Mouse (Mus musculus) bone marrow macrophage, adult 2 months (primary cell): ENCODE measurements around the gene Nod1. TPM values are rescaled to one million over a fixed set of nuclear protein-coding genes. Genes with fewer than 3 reads are reported as not detected.

Source experiments
- H3K27ac ChIP-seq: 2 replicates; pipeline ENCODE4 v1.5.1; 2012; ENCODE audit warnings: low read depth, low read length; ENCODE audit not compliant: insufficient read depth
- H3K4me1 ChIP-seq: 2 replicates; pipeline ENCODE4 v1.6.1; 2012; ENCODE audit warnings: low read length; ENCODE audit not compliant: control insufficient read depth, insufficient read depth
- H3K4me3 ChIP-seq: 2 replicates; pipeline ENCODE4 v1.5.1; 2012; ENCODE audit warnings: mild to moderate bottlenecking, low read length, moderate library complexity; ENCODE audit not compliant: insufficient read depth
- CTCF ChIP-seq: IDR thresholded peaks from 2 replicates; pipeline ENCODE4 v1.5.1; 2012; ENCODE audit warnings: low read depth, mild to moderate bottlenecking, low read length, moderate library complexity
- POLR2A ChIP-seq: IDR thresholded peaks from 2 replicates; pipeline ENCODE4 v1.6.1; 2012; ENCODE audit warnings: mild to moderate bottlenecking, low read depth, low read length, borderline replicate concordance
- polyA plus RNA-seq: library from polyadenylated mRNA; stranded (reverse); fragments of >200 nt; gene quantifications from 2 replicates; pipeline ENCODE4 v1.2.4, GENCODE M21; 2012; ENCODE audit not compliant: missing spikeins, insufficient read depth, insufficient read length

Nod1 gene
- polyA plus RNA-seq, 1 experiment, result 23.9 TPM

DNA sequence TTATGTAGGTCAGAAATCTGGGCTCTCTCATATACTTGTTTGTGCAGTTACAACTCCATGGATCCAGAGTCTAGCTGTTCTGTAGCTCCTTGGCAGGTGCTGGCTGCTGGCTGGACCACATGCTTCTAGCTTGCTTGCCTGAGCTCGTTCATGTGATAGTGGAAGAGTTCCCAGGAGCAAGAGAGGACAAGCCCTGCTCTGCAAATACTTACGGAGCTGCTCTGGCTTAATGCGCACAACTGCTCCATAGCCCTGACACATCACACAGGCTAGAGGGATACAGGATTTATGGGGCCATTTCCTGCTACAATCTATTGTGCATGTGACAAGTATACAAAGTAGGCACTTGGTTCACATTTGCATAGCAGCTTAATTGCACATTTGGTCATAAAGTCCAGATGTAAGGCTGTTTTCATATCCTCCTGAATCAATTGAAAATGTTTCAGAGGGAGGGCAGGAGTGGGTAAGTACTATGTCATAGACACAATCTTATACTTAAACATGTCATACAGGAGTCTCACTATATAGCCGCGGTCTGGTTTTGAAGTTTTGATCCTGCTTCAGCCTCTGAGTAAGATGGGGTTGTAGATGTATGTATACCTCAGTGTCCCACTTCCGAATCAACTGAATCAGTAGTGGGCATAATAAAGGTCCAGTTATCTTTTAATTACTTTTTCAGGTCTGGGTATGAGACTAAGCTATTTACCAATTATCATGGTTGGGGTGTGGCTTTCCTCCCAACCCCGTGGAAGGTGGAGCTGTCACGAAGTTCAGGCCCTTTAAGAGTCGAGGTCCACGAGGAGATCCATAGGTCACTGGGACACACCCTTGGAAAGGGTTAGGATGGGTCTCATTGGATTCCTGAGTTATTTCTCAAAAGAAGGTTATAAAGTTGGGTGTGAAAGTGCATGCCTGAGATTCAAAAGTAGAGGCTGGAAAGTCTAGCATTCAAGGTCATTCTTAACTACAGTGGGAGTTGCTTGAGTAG lies 66.1 kb downstream of the Nod1 start:
- TF ChIP-seq POLR2A (no peak), CTCF (no peak)
- no peak overlapping the region for H3K4me3 ChIP-seq
- no peak overlapping the region for H3K27ac ChIP-seq
- H3K4me1 ChIP-seq, result peaks cover 2% of the 10 kb centered on the region; the same call in 1 of the 2 replicates

DNA sequence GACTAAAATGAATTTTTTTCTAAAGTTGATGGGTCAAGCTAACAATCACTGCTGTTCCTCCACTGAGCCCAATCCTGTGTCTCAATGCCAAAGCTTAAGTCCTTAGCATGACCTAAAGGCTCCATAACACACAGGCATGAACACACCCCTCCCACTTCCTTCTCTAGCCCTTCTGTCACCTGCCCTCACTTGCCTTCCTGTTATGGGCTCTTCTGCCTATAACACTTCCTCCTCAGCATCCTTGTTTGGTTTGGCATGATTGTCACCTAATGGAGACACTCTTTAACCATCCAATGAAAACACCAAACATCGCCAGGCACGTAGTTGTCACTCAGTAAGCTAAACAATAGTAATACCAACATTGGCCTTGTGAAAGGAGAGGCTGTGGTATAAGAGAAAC lies 69.9 kb downstream of the Nod1 start:
- H3K4me3 ChIP-seq, result no peak overlapping the region
- H3K4me1 ChIP-seq, result peaks cover 2% of the 10 kb centered on the region; the same call in 1 of the 2 replicates
- no peak overlapping the region for H3K27ac ChIP-seq
- no peak for TF ChIP-seq POLR2A
- TF ChIP-seq CTCF, result no peak

DNA sequence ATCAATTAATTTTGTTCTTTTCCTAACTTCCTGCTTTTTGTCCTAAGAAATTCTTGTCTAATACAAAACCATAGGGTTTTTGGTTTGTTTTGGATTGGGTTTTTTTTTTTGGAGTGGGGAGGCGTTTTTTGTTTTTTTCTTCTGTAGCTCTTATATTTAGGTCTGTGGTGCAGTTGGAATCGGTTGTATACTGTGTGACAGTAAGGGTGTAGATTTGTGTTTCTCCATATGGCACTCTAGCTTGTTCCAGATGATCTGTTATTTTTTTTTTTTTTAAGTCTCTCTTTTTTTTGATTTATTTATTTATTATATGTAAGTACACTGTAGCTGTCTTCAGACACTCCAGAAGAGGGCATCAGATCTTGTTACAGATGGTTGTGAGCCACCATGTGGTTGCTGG lies 72.2 kb downstream of the Nod1 start:
- TF ChIP-seq CTCF (no peak), POLR2A (no peak)
- H3K27ac ChIP-seq, result no peak overlapping the region

DNA sequence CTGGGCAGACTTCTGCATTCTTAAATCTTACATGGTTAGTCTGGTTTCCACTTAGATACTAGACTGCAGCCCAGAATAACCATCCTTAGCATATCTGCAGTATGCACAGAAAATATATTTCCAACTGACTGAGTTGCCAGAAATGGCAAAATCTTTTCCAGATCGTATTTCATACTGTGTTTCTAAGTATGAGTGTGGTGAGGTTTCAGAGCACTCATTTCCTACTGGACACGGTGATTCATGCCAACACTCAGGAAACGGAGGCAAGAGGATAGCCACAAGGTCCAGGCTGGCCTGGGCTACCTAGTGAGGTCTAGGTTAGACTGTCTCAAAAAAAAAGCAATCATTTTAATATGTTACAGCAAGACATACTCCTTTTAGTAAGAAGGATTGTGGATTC lies 81.0 kb downstream of the Nod1 start:
- TF ChIP-seq CTCF, result no peak
- TF ChIP-seq POLR2A, result no peak
- Histone ChIP-seq H3K4me3 (no peak overlapping the region), H3K27ac (no peak overlapping the region), H3K4me1 (no peaks in the 10 kb centered on the region)

More for the DNA sequence above, 72.2 kb downstream of the Nod1 start:
- Histone ChIP-seq H3K4me3 (no peak overlapping the region), H3K4me1 (peaks cover 2% of the 10 kb centered on the region; the same call in 1 of the 2 replicates)

DNA sequence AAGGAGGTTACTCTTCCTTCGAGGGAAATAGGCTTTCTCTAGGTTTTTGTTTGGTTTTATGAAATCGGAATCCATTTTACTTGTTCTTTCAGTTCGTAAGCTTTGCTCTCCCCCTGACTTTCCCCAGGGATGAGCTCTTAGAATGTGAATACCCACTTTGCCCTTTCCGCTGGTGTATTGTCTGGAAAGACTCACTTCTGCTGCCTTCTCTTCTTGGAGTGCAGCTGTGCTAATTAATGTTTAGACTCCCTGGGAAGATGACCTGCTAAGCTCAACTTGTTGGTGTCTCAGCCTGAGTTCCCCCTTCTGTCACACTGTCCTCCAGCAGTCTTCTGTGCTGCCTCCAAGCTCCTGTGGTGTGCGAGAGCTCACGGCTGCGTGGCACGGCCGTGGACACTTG lies 82.2 kb downstream of the Nod1 start:
- no peaks in the 10 kb centered on the region for H3K4me1 ChIP-seq
- TF ChIP-seq POLR2A, result no peak
- no peak overlapping the region for H3K27ac ChIP-seq
- no peak overlapping the region for H3K4me3 ChIP-seq

DNA sequence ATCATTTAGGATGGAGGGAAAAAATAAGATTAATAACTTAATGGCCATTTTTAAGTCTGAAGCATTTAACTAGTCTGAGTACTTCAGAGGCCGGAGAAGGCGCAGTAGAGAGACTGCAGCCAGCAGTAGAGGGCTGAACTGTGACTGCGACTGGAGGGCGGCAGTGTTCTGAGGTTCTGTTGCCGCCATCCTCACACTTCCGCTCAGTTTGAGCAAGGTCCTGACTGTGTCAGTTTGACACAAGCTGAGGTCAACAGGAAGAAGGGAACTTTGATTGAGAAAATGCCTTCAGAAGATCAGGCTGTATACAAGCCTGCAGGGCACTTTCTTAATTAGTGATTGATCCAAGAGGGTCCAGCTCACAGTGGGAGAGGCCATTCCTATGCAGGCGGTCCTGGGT lies 86.2 kb downstream of the Nod1 start:
- Histone ChIP-seq H3K4me1 (no peaks in the 10 kb centered on the region), H3K27ac (no peak overlapping the region), H3K4me3 (no peak overlapping the region)
- no peak for TF ChIP-seq CTCF

DNA sequence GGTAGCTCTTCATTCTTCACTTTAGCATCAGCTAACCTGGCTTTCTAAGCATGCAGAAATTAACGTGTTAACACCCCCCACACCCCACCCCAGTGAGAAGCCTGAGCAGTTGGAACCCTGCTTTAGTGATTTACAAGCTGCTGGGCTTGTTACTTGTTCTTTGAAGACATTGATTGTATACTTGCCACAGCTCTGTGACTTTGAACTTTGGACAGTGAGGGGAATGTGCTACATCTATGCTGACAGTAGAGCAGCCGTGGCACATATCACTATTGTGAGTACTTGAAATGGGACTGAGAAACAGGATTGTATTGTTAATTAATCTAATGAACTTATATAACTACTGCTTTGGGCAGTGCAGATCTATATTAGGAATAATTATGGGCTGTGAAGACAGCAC lies 89.0 kb downstream of the Nod1 start:
- Histone ChIP-seq H3K4me1 (no peaks in the 10 kb centered on the region), H3K4me3 (no peak overlapping the region), H3K27ac (no peak overlapping the region)
- TF ChIP-seq CTCF (no peak), POLR2A (no peak)

DNA sequence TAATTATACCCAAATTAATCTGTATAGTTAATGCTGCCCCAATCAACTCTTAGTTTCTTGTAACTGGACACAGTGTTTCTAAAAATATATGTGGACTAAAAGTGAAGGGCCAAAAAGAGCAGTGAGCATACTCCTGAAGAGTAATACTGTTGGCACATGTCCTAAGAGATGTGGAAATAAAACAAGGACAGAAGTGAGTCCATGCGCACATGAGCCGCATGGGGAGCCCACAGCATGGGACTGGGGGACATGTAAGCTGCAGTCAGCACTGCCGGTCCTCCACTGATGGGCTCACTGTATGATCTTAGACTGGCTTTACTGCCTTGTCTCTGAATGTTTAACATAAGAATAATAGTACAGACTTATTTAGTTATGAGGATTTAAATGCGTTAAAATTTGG lies 92.3 kb downstream of the Nod1 start:
- Histone ChIP-seq H3K4me3 (no peak overlapping the region), H3K27ac (no peak overlapping the region), H3K4me1 (no peaks in the 10 kb centered on the region)
- TF ChIP-seq CTCF (no peak), POLR2A (no peak)

DNA sequence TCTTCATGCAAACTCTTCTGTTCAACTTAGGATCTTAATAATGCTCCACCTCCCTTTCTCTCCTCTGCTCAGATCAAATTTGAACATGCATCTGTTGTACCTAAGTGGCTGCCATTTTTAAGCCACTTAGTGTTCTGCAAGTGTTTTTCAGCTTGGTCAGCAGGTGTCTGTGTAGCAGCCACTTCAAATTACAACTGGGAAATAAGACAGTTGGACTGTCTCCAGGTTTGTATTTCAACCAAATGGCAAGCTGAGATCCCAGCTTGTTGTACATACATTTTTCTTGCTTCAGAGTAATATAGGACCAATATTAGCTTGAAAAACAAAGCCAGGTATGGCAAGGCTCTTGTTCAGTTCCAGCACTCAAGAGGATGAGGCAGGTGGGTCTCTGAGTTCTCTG lies 93.9 kb downstream of the Nod1 start:
- Histone ChIP-seq H3K4me1 (no peaks in the 10 kb centered on the region), H3K4me3 (no peak overlapping the region), H3K27ac (no peak overlapping the region)
- no peak for TF ChIP-seq POLR2A
- TF ChIP-seq CTCF, result no peak

DNA sequence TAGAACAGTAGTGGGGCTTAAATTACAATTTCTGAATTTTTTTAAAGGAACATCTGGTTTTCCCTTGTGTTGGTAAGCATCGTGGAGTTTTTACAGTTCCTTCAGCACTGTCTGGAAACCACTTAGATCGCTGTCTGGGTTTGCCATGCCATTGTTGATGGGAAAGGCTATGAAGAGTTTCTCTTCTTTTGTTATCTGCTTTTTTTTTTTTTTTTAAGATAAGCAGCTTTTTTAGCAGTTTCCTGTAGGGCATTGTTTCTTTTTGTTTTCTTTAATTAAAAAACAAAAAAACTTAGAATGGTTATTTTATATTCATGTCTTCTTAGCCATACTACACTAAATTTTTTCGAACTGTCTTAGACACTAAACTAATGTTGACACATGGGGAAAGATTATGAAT lies 94.8 kb downstream of the Nod1 start:
- no peak overlapping the region for H3K27ac ChIP-seq
- no peak for TF ChIP-seq CTCF
- no peak for TF ChIP-seq POLR2A

DNA sequence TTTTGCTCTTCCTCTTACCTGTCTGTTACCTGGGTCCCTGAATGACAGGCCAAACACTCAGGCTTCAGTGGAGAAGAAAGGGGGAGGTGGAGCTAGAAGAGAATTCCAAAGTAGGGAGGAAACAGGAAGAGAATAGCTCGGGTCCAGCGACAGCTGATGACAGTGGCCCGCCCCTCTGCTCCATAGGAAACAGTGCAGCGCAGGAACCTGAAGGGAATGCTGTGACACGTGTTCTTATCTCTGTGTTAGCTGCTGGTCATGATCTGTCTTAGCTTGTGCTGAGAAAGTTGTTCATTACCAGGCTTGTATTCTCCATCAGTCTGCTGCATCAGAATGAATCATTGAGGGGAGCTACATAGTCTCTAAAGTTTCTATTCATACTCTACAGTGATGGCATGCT lies 95.6 kb downstream of the Nod1 start:
- TF ChIP-seq CTCF (no peak), POLR2A (no peak)
- H3K4me1 ChIP-seq, result no peaks in the 10 kb centered on the region
- H3K4me3 ChIP-seq, result no peak overlapping the region
- no peak overlapping the region for H3K27ac ChIP-seq

More for the DNA sequence above, 94.8 kb downstream of the Nod1 start:
- Histone ChIP-seq H3K4me3 (no peak overlapping the region), H3K4me1 (no peaks in the 10 kb centered on the region)

Other genes starting within 250 kb of the Nod1 start
- 104 and 108 TPM in 2 replicates for gene Znrf2, start 155.7 kb downstream of the Nod1 start, polyA plus RNA-seq
- 5.1 and 8.7 TPM in 2 replicates for gene Ggct, start 20.3 kb upstream of the Nod1 start, polyA plus RNA-seq
- 45.7 and 49.7 TPM in 2 replicates for gene Gars, start 65.4 kb upstream of the Nod1 start, polyA plus RNA-seq
- gene Crhr2, start 160.4 kb upstream of the Nod1 start, polyA plus RNA-seq, result not detected in 2 replicates
- not detected in 2 replicates for gene Inmt, start 202.4 kb upstream of the Nod1 start, polyA plus RNA-seq
- gene Mindy4, start 230.8 kb upstream of the Nod1 start, polyA plus RNA-seq, result 1.6 and 3.2 TPM in 2 replicates